Mouse (Mus musculus) ovary, postnatal 36 days (tissue): ENCODE data around the gene Poldip3.
A peak's percentile ranks its signal among the peaks of the same experiment; 100 is the strongest.

ENCODE experiments used
- DNase-seq: peaks from one replicate; pipeline ENCODE4 v3.0.0; 2022; ENCODE audit warnings: low spot score, mixed read lengths

Poldip3 gene

GRCm38 (mm10) chr15:83165526-83166315 lies 16.5 kb upstream of the Poldip3 start:
- DNase-seq: no peak

DNA sequence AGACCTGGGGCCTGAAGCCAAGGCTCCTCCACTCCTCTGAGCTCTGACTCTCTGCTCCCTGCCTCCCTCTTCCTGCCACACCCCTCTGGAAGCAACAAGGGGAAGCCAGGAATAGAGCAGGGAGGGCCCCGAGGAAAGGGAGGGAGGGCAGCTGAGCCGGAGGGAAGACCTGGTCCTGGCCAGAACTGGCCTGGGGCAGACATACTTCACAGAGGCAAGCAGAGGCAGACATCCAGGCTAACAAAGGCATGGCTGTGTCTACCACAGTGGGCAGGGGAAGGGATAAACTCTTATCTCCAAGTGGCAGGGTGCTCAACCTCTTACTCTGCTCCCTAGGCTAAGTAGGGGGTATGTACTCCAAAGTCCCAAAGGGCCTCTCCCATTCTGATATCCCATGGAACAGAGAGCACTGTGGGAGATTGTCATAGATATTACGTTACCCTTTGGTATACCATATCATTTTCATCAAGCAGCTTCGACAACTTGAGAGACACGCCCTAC lies 15.8 kb upstream of the Poldip3 start:
- DNase-seq: peak; percentile 43

DNA sequence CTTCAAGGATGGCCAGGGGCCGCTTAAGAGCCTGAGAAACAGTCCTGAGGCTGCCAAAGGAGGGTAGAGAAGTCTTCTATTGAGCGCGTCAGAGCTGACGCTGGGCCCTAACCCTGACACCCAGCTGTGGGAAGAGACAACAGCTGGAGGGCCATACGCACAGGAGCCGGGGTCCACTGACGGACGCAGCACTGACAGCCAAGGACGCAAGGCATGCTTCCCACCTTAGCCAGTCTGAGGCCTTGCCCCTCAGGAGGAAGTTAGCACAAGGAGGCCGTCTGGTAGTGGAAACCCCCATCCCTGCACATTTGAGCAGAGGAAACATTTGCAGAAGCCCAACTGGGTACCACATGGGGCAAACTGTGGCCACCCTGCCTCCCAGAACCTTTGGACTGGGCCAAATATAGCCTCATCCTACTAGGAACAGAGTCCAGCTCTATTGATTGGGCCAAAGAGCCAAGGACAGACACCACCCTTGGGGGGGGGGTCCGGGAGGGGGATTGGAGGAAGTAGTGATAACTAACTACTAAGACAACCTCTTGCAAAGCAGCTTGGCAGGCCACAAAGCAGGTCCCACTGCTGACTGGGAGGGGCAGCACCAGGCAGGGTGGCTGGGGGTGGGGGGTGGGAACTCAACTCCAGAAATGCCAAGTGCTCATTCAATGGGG lies 13.8 kb upstream of the Poldip3 start:
- no peak for DNase-seq

GRCm38 (mm10) chr15:83162001-83162400 lies 12.8 kb upstream of the Poldip3 start:
- DNase-seq: no peak

DNA sequence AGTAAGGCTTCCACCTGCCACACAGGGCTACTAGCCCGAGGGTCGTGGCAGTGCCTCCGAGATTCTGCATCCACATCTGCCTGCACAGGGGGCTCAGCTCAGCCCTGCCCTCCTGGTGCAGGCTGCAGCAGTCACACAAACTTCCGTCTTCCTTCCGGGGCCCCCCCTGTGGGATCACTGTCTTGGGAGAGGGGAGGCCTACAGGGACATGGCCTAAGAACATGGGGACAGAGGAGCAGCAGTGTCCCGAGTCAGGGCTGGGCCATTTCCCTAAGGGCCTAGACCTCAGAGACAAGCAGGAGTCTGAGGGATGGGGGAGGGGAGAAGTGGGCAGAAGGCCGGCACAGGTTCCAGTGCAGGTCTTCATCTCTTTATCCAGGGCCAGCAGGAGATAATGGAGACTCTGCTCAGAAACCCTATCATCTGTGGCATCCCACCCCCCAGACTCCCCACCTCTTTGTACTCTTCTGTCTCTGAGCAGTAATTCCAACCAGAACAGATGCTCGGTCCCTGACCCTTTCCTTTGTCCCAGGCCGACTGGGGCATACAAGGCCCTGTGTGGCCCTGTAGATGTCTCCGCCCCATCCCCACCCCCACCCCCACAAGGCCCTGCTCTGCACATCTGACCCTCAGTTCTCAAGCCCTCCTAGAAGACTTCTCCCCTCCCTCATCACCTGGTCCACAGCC lies 12.0 kb upstream of the Poldip3 start:
- no peak for DNase-seq

DNA sequence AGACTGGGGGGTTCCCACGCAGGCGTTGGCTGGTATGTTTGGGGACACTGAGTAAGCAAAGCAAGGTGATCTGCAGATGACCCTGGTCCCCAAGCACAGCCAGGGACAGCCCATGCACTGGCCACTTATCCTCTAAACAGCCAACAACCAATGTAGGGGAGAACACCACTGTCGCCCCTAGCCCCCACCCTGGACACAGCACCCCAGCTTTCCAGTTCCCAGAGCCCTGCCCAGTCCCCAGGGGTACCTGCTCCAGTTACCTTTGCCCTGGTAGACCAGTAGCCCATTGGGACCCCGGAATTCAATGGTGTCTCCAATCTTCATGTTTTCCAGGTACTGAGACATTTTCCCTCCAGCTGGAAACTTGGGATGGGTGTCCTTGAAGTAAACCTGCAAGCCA lies 11.4 kb upstream of the Poldip3 start:
- DNase-seq: no peak

DNA sequence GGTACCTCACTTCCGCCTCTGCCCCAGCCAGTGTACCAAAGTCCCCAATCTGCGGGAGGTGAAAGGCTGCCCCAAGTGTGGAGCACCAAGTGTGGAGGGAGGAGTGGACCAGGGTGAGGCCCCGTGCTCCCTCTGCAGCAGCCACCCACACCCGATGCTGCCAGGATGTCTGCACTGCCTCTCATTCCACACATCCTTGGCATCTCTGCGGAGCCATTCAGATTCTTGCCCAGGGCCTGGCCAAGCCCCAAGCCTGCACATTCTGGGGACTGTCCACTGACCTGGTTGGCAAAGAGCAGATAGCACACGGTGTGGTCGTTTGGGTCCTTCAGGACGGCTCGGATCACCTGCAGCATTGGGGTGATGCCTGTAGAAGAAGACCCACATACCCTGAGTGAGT lies 10.6 kb upstream of the Poldip3 start:
- no peak for DNase-seq

DNA sequence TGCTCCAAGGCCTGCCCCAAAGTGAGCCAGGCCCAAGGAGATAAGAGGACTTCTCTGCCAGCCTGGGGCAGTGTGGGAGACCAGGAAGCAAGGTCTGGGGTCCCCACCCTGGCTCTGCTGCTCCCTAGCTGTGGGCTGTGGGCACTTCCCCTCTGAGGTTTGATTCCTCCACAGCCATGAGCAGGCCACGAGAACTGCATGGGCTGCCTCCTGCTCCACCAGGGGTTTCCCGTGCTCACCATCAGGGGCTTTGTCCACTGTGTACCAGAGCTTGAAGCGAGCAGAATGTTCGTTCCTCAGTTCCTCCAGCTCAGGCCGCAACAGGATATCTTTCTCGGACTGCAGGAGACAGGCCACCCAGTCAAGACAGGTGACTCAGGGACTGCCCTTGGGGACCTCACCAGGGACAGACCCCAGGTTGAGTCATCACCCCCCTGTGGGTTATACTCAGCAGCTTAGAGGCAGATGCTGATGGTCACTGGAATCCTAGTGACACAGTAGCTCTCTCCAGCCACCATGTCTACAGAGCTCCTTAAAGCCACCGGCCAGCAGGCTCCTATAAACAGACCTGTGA lies 9.5 kb upstream of the Poldip3 start:
- DNase-seq: no peak

- no peak for DNase-seq
Measured at GRCm38 (mm10) chr15:83157667-83158064, 8.5 kb upstream of the Poldip3 start.

DNA sequence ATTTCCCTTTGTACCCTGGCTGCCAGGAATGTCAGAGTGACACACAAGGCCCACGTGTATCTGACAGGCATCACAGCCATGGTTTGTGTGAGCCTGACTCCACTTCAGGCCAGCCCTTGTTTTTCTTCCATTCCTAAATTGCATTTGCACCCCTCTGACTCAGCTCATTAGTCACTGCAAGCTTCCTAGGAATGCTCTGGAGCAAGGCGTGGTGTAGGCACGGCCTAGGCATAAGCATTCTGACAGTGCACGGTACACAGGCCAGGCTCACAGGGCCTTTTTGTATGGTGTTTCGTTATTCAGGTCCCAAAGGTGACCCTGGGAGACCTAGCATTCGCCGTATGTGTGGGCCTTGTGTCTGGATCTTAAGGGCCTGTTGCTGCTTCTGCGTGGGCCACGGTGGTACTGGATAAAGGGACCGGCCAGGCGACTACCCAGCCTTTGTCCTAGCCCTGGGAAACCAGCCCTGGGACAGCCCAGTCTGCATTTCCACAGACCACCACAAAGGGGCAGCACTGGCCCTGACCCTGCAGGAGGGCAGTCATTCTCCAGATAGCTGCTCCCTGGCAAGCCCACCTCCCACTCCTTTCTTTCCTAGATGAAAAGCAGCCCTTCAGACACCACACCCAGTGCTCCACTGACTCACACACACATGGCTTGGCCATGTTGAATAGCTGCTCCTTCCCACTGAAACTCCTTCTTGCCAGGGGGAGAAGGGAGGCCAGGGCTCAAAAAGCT lies 7.9 kb upstream of the Poldip3 start:
- peak; percentile 70 for DNase-seq

- peak; percentile 35 for DNase-seq
Measured at GRCm38 (mm10) chr15:83155672-83156419, 6.7 kb upstream of the Poldip3 start.

DNA sequence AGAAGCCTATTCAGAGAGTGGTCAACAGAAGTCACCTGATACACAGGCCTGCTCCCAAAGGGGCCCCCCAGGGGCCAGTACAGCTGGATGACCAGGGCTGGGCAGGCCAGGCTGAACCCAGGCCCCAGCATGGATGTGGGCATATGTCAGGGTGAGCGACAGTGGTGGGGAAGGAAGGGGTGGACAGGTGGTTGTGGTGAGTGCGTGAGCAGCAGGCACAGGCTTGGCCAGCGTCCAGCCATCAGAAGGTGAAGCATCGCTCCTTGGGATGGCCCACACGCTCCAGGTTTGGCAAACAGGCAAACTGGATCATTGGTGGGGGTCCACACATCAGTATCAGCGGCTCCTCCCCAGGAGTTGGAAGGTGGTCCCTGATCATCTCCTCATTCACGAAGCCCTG lies 5.1 kb upstream of the Poldip3 start:
- DNase-seq: no peak

GRCm38 (mm10) chr15:83150694-83151093 lies 1.5 kb upstream of the Poldip3 start:
- DNase-seq: no peak

DNA sequence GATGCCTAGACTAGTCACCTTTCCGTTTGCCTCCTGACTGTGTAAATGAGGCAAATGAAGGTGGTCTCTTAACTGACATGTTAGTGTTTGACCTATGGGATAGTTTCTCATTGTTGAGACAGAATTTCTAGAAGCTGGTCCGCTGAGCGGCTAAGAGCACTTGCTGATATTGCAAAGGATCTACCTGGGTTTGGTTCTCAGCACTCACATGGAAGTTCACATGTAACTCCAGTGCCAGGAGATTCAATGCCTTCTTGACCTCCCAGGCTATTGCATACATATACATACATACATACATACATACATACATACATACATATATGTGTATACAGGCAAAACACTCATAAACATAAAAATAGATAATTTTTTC lies 874 bp upstream of the Poldip3 start:
- no peak for DNase-seq

GRCm38 (mm10) chr15:83148801-83149195 lies 386 bp downstream of the Poldip3 start:
- DNase-seq: no peak

GRCm38 (mm10) chr15:83148395-83148794 lies 789 bp downstream of the Poldip3 start:
- DNase-seq: no peak

DNA sequence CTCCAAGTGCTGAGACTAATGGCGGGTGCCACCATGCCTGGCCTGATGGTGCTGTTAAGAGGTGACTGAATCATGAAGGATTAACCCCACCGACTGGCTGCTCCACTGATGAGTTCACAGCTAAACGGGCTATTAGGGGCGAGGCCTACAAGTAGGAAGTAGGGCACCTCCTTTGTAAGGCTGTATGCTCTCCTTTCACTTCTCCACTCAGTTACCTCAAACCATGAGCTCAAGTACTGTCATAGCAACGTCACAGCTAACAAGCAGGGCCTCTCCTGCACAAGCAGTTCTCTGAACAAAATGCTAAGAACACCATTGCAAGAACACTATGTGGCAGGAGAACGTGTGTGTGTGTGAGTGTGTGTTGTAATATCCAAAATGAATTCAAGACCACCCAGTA lies 3.6 kb downstream of the Poldip3 start:
- no peak for DNase-seq

GRCm38 (mm10) chr15:83142861-83143260 lies 6.3 kb downstream of the Poldip3 start:
- no peak for DNase-seq

DNA sequence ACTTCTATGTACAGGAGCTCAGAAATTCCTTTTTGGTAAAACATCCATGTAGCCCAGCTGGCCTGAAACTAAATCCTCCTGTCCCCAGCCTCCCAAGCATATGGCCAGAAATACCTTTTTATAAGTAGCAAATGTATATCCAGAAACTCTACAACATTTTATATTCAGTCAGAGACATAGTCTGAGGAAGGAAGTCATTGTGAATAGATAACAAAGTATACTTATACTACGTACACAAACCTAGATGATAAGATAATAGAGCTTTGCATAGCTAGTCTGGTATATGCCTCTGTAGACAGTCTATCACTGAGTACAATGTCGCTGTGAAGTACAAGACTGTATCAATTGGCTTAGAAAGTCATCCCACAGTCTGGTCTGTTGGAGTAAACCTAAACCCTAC lies 13.5 kb downstream of the Poldip3 start:
- DNase-seq: no peak

DNA sequence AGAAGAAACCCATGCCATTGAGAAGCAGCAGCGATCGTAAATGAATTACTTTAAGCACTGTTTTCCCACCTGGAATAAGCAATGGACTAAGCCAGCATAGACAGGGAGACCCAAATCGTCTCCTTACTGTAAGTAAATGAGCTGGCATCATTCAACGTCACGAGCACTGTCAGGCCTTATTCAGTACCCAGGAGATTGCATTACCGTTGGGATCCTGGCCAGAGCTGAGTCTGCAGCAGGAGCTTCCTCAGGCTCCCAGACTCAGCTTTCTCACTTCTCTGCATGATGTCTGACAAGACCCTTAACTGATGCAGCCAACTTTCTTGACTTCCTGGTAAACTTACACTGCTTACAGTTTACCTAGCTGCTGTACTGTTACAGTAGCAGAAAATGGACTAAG lies 14.5 kb downstream of the Poldip3 start:
- no peak for DNase-seq

- DNase-seq: no peak
Measured at GRCm38 (mm10) chr15:83129530-83130231, 19.5 kb downstream of the Poldip3 start.
